Mouse (Mus musculus): ENCODE data around the gene Olfr447. TPM values are rescaled to one million over a fixed set of nuclear protein-coding genes. Genes with fewer than 3 reads are reported as not detected.

The Olfr447 gene
- total RNA-seq (2017), result not detected in 2 replicates

DNA sequence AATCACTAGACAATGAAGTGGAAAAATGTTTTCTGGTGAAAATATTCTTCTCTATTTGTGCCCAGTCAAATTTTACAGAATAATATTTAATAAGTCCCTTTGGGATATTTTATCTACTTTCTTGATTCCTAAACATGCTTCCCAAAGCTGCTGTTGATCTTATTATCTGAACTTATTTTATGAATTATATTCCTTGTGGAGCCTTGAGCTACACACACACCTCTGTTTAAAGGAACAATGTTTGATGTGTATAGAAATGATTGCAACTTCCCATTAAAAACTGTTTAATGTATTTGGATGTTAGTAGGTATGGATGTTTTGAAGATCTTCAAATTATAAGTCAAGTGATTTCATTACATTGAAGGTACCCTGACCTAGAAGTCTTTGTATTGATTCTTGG lies at the start of gene Olfr447:
Olfr447 (plus strand) TSS at position 301 of the 400 bp plus-strand sequence.
- no peak for ATAC-seq (ENCODE audit: extremely low read depth, insufficient number of reproducible peaks, low FRiP score, poor library complexity, severe bottlenecking)

DNA sequence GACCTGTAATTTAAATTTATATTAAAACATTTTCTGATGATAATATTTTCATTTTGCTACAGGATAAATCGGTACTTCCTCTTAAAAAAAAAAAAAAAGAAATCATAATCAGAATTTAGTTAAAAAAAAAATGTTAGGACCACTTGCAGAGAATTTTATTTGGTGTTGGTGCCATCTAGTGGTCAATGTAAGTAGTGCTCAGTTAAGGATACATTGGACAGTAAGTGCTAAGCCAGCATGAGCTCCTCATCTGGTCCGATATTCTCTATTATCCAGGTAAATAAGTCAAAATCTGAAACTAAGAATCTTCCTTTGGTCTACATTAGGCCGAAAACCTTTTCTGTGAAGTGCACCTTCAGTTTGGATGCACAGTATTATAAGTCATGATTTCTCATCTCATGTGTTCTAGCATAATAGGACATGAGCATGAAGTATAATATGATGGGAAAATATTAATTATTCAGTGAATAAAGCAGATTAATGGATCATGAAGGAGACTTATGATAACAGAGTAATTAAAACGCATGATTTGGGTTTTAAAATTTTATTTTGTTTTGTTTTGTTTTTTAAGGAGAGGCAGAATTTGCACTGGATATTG lies 48.4 kb upstream of the Olfr447 start:
- no peak for ATAC-seq (ENCODE audit: extremely low read depth, insufficient number of reproducible peaks, low FRiP score, poor library complexity, severe bottlenecking)

DNA sequence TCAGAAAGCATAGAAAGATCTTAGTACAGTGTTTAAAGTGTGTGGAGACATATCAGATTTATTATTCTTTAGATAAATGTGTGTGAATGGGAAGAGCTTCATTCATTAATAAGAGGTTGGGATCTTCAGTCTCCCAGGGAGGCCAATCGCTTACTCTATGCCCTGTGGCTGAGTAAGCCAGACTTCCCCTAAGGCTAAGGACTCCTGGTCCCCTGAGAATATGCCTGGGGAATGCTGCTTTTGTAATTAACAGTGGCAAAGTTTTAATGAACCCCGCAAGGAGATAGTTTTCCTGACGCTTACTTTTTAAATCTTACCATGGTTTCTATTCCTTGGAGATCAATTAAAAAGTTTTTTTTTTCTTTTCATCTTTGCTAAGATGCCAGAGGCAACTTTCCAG lies 39.0 kb upstream of the Olfr447 start:
- ATAC-seq (ENCODE audit: extremely low read depth, insufficient number of reproducible peaks, low FRiP score, poor library complexity, severe bottlenecking), result no peak

- ATAC-seq (ENCODE audit: extremely low read depth, insufficient number of reproducible peaks, low FRiP score, poor library complexity, severe bottlenecking), result no peak
Observed at GRCm38 (mm10) chr6:42876323-42876722, 32.4 kb upstream of the Olfr447 start.

- ATAC-seq (ENCODE audit: extremely low read depth, insufficient number of reproducible peaks, low FRiP score, poor library complexity, severe bottlenecking), result no peak
Observed at GRCm38 (mm10) chr6:42890141-42890540, 18.5 kb upstream of the Olfr447 start, which contains the start of gene Olfr448. TSS of gene Olfr448 (plus strand) at chr6:42890441.

GRCm38 (mm10) chr6:42900345-42900744 lies 8.3 kb upstream of the Olfr447 start:
- ATAC-seq (ENCODE audit: extremely low read depth, insufficient number of reproducible peaks, low FRiP score, poor library complexity, severe bottlenecking), result no peak

- ATAC-seq (ENCODE audit: extremely low read depth, insufficient number of reproducible peaks, low FRiP score, poor library complexity, severe bottlenecking), result no peak
Observed at GRCm38 (mm10) chr6:42921077-42921476, 12.4 kb downstream of the Olfr447 start, which contains the start of gene Olfr446. TSS of gene Olfr446 (plus strand) at chr6:42921377.

DNA sequence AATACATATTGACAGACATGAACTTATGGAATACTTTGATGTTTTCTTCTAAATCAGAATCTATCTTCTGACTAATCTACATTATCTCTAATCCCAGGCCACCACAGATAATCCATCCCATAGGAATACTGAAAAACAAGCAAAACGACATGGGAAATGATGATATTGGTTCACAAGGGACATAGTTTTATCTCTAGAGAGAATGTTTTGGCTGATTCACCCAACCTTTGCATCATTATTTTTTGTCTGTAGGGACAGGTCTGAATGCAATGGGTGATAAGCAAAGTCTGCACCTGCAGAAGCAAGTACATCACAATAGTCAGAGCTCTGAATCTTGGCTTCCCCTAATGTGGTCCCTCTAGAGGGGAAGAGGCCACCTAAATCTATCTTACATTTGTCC lies 40.1 kb downstream of the Olfr447 start, which contains the start of gene Olfr444:
Olfr444 (plus strand) TSS at position 301 of the 400 bp plus-strand sequence.
- no peak for ATAC-seq (ENCODE audit: extremely low read depth, insufficient number of reproducible peaks, low FRiP score, poor library complexity, severe bottlenecking)

Other genes with a start within 250 kb of the Olfr447 start
- gene Tcaf1, start 198.8 kb upstream of the Olfr447 start, total RNA-seq (2017), result 0.70 TPM in 1 of 2 replicates, not detected in the other
- 0.12 TPM in 1 of 2 replicates, not detected in the other for gene Olfr453, start 169.5 kb upstream of the Olfr447 start, total RNA-seq (2017)
- not detected in 2 replicates for gene Olfr38, start 152.5 kb upstream of the Olfr447 start, total RNA-seq (2017)
- gene Olfr452, start 123.8 kb upstream of the Olfr447 start, total RNA-seq (2017), result not detected in 2 replicates
- not detected in 2 replicates for gene Olfr450, start 96.9 kb upstream of the Olfr447 start, total RNA-seq (2017)
- 1.4 TPM in 1 of 2 replicates, not detected in the other for gene Olfr449, start 74.5 kb upstream of the Olfr447 start, total RNA-seq (2017)
- gene Olfr448, start 18.4 kb upstream of the Olfr447 start, total RNA-seq (2017), result not detected in 2 replicates
- not detected in 2 replicates for gene Olfr446, start 12.5 kb downstream of the Olfr447 start, total RNA-seq (2017)
- gene Olfr444, start 40.2 kb downstream of the Olfr447 start, total RNA-seq (2017), result not detected in 2 replicates
- gene Olfr441, start 197.5 kb downstream of the Olfr447 start, total RNA-seq (2017), result not detected in 2 replicates
- gene Olfr237-ps1, start 237.7 kb downstream of the Olfr447 start, total RNA-seq (2017), result 0.12 TPM in 1 of 2 replicates, not detected in the other